Mouse (Mus musculus): ENCODE data around the gene Ppp2r2c. TPM values are rescaled to one million over a fixed set of nuclear protein-coding genes. Genes with fewer than 3 reads are reported as not detected.

Gene Ppp2r2c
- polyA plus RNA-seq (2012; rRNA removed) (0.05 TPM in 1 of 2 replicates, not detected in the other), polyA plus RNA-seq (2014; fragmentation: Nextera tagmentation; extraction: Ambion mirVana) (0.03 TPM in 1 of 2 replicates, not detected in the other)

- DNase-seq (ENCODE audit: low read depth in 3 of 3, low spot score in 3 of 3) (no peak), ATAC-seq (ENCODE audit: insufficient read depth) (no peak)
- TF ChIP-seq EP300 (IDR thresholded peaks at IDR 0.05; ENCODE audit: low read depth): no peak
- TF ChIP-seq CTCF (IDR thresholded peaks at IDR 0.05; ENCODE audit: low read depth): no peak
- H3K4me2 ChIP-seq (ENCODE audit: low read depth): no peak within 1 kb of the TSS
- no peaks in the 10 kb centered on the region for H3K9me3 ChIP-seq (ENCODE audit: control insufficient read depth, low read length)
- no peak within 1 kb of the TSS for H3K9ac ChIP-seq (replicated peaks)
- H3K36me3 ChIP-seq (replicated peaks; ENCODE audit: control insufficient read depth, insufficient read depth, low read depth): no peaks in the 10 kb centered on the region
- H3K27me3 ChIP-seq (ENCODE audit: control insufficient read depth, insufficient read depth, low read length): peaks cover 40% of the 10 kb centered on the region
- H3K4me3 ChIP-seq (ENCODE audit: insufficient read depth in 1 of 2, low read depth in 2 of 2, low read length in 2 of 2): no peak within 1 kb of the TSS; a peak in 1 of 4 replicates
- no peak within 1 kb of the TSS for H3K27ac ChIP-seq
- H3K4me1 ChIP-seq (replicated peaks; ENCODE audit: control insufficient read depth in 2 of 2, insufficient read depth in 2 of 2, low read length in 1 of 2): no peaks in the 10 kb centered on the region
- WGBS (ENCODE audit: insufficient replicate concordance): 3% methylated on average over 85 of the region's 108 CpGs
These were observed at the start of gene Ppp2r2c for GRCm38 (mm10) chr5:36868266-36869090. Gene Ppp2r2c (plus strand): TSS chr5:36868513.

DNA sequence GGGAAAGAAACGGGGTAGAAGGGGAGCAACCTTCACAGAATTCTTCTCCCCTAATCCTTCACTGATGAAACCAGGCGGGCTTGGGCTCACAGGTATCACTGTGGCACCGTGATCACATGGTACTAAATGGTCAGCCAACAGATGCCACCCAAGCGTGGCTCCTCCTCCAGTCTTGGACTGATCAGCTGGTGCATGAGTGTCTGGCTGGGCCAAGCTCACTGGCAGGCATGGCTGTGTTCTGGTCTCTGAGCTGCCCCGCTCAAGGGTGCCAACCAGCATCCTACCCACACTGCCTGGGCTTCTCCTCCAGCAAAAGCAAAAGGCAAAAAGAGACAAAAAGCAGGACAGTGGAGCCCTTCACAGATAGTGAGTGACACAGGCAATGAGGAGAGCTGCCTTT lies 48.6 kb upstream of the Ppp2r2c start:
- Histone ChIP-seq H3K9ac (replicated peaks) (no peak overlapping the region), H3K4me3 (ENCODE audit: insufficient read depth in 1 of 2, low read depth in 2 of 2, low read length in 2 of 2) (no peak overlapping the region), H3K4me1 (replicated peaks; ENCODE audit: control insufficient read depth in 2 of 2, insufficient read depth in 2 of 2, low read length in 1 of 2) (no peaks in the 10 kb centered on the region), H3K4me2 (ENCODE audit: low read depth) (no peak overlapping the region), H3K27ac (no peak overlapping the region), H3K27me3 (ENCODE audit: control insufficient read depth, insufficient read depth, low read length) (no peaks in the 10 kb centered on the region), H3K9me3 (ENCODE audit: control insufficient read depth, low read length) (no peaks in the 10 kb centered on the region), H3K36me3 (replicated peaks; ENCODE audit: control insufficient read depth, insufficient read depth, low read depth) (no peaks in the 10 kb centered on the region; the same call in 1 of the 2 replicates)
- no peak for DNase-seq (ENCODE audit: low read depth in 3 of 3, low spot score in 3 of 3)
- TF ChIP-seq EP300 (IDR thresholded peaks at IDR 0.05; ENCODE audit: low read depth): no peak
- TF ChIP-seq CTCF (IDR thresholded peaks at IDR 0.05; ENCODE audit: low read depth): no peak
- no peak for ATAC-seq (ENCODE audit: insufficient read depth)
- WGBS (ENCODE audit: insufficient replicate concordance): 57% methylated on average over 5 of the region's 5 CpGs

DNA sequence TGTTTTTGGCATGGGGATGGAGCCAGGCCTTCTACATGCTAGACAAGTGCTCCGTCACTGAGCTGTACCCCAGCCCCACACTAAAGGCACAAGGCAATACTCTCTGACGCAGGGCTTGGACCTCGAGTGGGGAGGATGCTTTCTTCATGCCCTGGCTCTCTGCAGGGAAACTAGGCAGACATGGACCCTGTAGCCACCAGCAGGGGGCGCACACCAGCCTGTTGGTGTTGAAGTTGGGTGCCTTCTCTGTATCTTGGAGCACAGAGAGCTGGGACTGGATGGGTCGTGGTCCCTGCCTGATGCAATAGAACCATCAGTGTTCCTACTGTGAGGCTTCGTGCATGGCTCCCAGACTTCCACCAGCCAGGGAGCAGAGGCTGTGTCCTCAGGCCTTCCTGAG lies 48.2 kb upstream of the Ppp2r2c start:
- Histone ChIP-seq H3K4me2 (ENCODE audit: low read depth) (no peak overlapping the region), H3K36me3 (replicated peaks; ENCODE audit: control insufficient read depth, insufficient read depth, low read depth) (no peaks in the 10 kb centered on the region; the same call in 1 of the 2 replicates), H3K9ac (replicated peaks) (no peak overlapping the region), H3K4me3 (ENCODE audit: insufficient read depth in 1 of 2, low read depth in 2 of 2, low read length in 2 of 2) (no peak overlapping the region), H3K27me3 (ENCODE audit: control insufficient read depth, insufficient read depth, low read length) (no peaks in the 10 kb centered on the region), H3K27ac (no peak overlapping the region), H3K4me1 (replicated peaks; ENCODE audit: control insufficient read depth in 2 of 2, insufficient read depth in 2 of 2, low read length in 1 of 2) (no peaks in the 10 kb centered on the region), H3K9me3 (ENCODE audit: control insufficient read depth, low read length) (no peaks in the 10 kb centered on the region)
- DNase-seq (ENCODE audit: low read depth in 3 of 3, low spot score in 3 of 3): no peak
- TF ChIP-seq CTCF (IDR thresholded peaks at IDR 0.05; ENCODE audit: low read depth): peak; percentile 97
- no peak for TF ChIP-seq EP300 (IDR thresholded peaks at IDR 0.05; ENCODE audit: low read depth)
- 38% methylated on average over 6 of the region's 6 CpGs for WGBS (ENCODE audit: insufficient replicate concordance)
- no peak for ATAC-seq (ENCODE audit: insufficient read depth)

DNA sequence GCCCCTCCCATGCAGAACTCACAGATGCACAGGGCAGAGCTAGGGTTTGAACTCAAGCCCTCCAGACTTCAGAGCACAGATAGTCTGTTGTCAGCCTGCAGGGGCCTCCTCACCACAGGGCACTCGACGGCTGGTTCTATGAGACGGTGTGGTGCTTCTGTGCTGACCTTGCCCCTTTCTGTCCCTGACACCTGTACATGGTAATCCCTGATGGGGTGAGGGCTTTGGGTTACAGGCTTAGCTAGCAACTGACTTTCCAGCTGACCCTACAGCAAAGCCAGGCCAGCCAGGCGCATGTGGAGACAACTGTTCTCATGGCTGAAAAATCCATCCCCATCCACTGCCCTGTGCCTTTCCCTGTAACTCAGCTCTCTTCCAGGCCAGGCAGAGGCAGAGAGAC lies 45.4 kb upstream of the Ppp2r2c start:
- Histone ChIP-seq H3K27ac (no peak overlapping the region), H3K4me1 (replicated peaks; ENCODE audit: control insufficient read depth in 2 of 2, insufficient read depth in 2 of 2, low read length in 1 of 2) (no peaks in the 10 kb centered on the region), H3K4me2 (ENCODE audit: low read depth) (no peak overlapping the region), H3K9me3 (ENCODE audit: control insufficient read depth, low read length) (no peaks in the 10 kb centered on the region), H3K36me3 (replicated peaks; ENCODE audit: control insufficient read depth, insufficient read depth, low read depth) (no peaks in the 10 kb centered on the region; the same call in 1 of the 2 replicates), H3K9ac (replicated peaks) (no peak overlapping the region), H3K4me3 (ENCODE audit: insufficient read depth in 1 of 2, low read depth in 2 of 2, low read length in 2 of 2) (no peak overlapping the region), H3K27me3 (ENCODE audit: control insufficient read depth, insufficient read depth, low read length) (no peaks in the 10 kb centered on the region)
- ATAC-seq (ENCODE audit: insufficient read depth): no peak
- TF ChIP-seq EP300 (IDR thresholded peaks at IDR 0.05; ENCODE audit: low read depth) (no peak), CTCF (IDR thresholded peaks at IDR 0.05; ENCODE audit: low read depth) (no peak)
- 86% methylated on average over 4 of the region's 4 CpGs for WGBS (ENCODE audit: insufficient replicate concordance)
- no peak for DNase-seq (ENCODE audit: low read depth in 3 of 3, low spot score in 3 of 3)

DNA sequence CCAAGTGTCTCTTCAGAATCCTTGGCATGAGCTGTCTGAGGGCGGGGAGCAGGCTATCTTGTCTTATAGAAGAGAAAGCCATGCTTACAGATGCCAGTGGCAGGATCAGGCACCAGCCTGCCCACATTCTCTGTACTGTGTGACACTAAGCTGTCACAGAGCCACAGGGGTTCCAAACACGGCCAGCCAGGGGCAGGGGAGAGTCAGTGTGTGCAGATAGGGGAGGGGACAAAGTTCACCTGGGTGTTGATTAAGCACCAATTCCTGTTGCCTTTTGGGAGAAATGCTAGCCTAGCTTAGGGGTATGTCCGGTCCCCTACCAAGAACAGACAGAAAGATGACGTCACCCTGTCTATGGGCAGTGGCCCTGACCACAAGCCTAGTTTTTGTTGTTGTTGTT lies 39.2 kb upstream of the Ppp2r2c start:
- Histone ChIP-seq H3K9ac (replicated peaks) (no peak overlapping the region), H3K27me3 (ENCODE audit: control insufficient read depth, insufficient read depth, low read length) (no peaks in the 10 kb centered on the region), H3K4me1 (replicated peaks; ENCODE audit: control insufficient read depth in 2 of 2, insufficient read depth in 2 of 2, low read length in 1 of 2) (peaks cover 0 to 6% of the 10 kb centered on the region in 2 experiments; a peak in 2 of 4 replicates), H3K4me3 (ENCODE audit: insufficient read depth in 1 of 2, low read depth in 2 of 2, low read length in 2 of 2) (no peak overlapping the region), H3K36me3 (replicated peaks; ENCODE audit: control insufficient read depth, insufficient read depth, low read depth) (no peaks in the 10 kb centered on the region; the same call in 1 of the 2 replicates), H3K9me3 (ENCODE audit: control insufficient read depth, low read length) (no peaks in the 10 kb centered on the region), H3K4me2 (ENCODE audit: low read depth) (no peak overlapping the region; the same call in 1 of the 2 replicates), H3K27ac (no peak overlapping the region)
- TF ChIP-seq EP300 (IDR thresholded peaks at IDR 0.05; ENCODE audit: low read depth): no peak
- 0 out of 2 replicates have a peak, but pooled peaks have one; percentile 15 for TF ChIP-seq CTCF (IDR thresholded peaks at IDR 0.05; ENCODE audit: low read depth)
- 67% methylated on average over 4 of the region's 4 CpGs for WGBS (ENCODE audit: insufficient replicate concordance)
- DNase-seq (ENCODE audit: low read depth in 3 of 3, low spot score in 3 of 3): no peak
- no peak for ATAC-seq (ENCODE audit: insufficient read depth)

Data from liver, embryonic 14.5 days (tissue).